Mouse (Mus musculus) heart, adult 2 months (tissue): ENCODE results near the gene Magix. TPM values are rescaled to one million over a fixed set of nuclear protein-coding genes. Genes with fewer than 3 reads are reported as not detected.

Experiments
- DNase-seq, 2 experiments: peaks; one replicate each; pipeline ENCODE4 v3.0.0; 2021
- H3K27ac ChIP-seq: fragments of 200-600 bp; 2 replicates; pipeline ENCODE4 v1.8.1; 2022
- H3K27me3 ChIP-seq: fragments of 200-500 bp; 2 replicates; pipeline ENCODE4 v1.6.1; 2012; ENCODE audit warnings: mild to moderate bottlenecking, low read length, inconsistent platforms, mixed read lengths; ENCODE audit not compliant: control insufficient read depth, insufficient read depth
- H3K36me3 ChIP-seq: fragments of 200-500 bp; 2 replicates; pipeline ENCODE4 v1.6.1; 2012; ENCODE audit warnings: low read length, inconsistent platforms; ENCODE audit not compliant: control insufficient read depth, insufficient read depth
- H3K4me1 ChIP-seq: fragments of 200-500 bp; 2 replicates; pipeline ENCODE4 v1.6.1; 2011; ENCODE audit warnings: low read length; ENCODE audit not compliant: control insufficient read depth, insufficient read depth
- H3K4me3 ChIP-seq: fragments of 200-600 bp; 2 replicates; pipeline ENCODE4 v1.8.1; 2022
- H3K79me2 ChIP-seq: fragments of 200-500 bp; replicated peaks from 2 replicates; pipeline ENCODE4 v1.6.1; 2012; ENCODE audit warnings: mild to moderate bottlenecking, inconsistent platforms, low read length, moderate library complexity, mixed read lengths; ENCODE audit not compliant: control insufficient read depth, insufficient read depth
- H3K9ac ChIP-seq: fragments of 200-500 bp; 2 replicates; pipeline ENCODE4 v1.6.1; 2012; ENCODE audit warnings: low read depth, mild to moderate bottlenecking, control low read depth, inconsistent platforms, low read length, mixed read lengths
- CTCF ChIP-seq: fragments of 200-600 bp; IDR thresholded peaks from 2 replicates; pipeline ENCODE4 v1.8.1; 2022; ENCODE audit warnings: antibody characterized with exemption, mild to moderate bottlenecking, moderate library complexity
- EP300 ChIP-seq: fragments of 200-500 bp; IDR thresholded peaks from 2 replicates; pipeline ENCODE4 v1.6.1; 2011; ENCODE audit warnings: low read depth, low read length, control low read depth; ENCODE audit not compliant: insufficient read depth
- POLR2A ChIP-seq: fragments of 200-500 bp; IDR thresholded peaks from 2 replicates; pipeline ENCODE4 v1.6.1; 2011; ENCODE audit warnings: mild to moderate bottlenecking, low read depth, low read length, control low read depth; ENCODE audit not compliant: insufficient read depth
- WGBS: fragments of 180-500 bp; shearing (Covaris S2); methylation state at CpG from one replicate; pipeline ENCODE4 v1.1.7; 2018; 5-methylcytosine and 5-hydroxymethylcytosine counted together
- intact Hi-C: fragments of 180-260 bp; cut with DNase I; formaldehyde crosslinking; loops from one replicate; pipeline ENCODE4 v1.15.1; 2025
- polyA plus RNA-seq: library from polyadenylated mRNA; depleted of rRNA; stranded (reverse); fragments of >200 nt; gene quantifications from 2 replicates; pipeline ENCODE4 v1.2.3, GENCODE M21; 2012
- total RNA-seq, 2 experiments: library from RNA; stranded (reverse); gene quantifications; 2 replicates each; pipeline ENCODE4 v1.2.3; 2021

The Magix gene
- total and polyA plus RNA-seq, 3 experiments: 23.1 to 37.5 (median 32.5) TPM

- peak; percentile 74 to 85 for DNase-seq
- peak; percentile 76 for TF ChIP-seq POLR2A
- TF ChIP-seq CTCF: no peak
- no peak for TF ChIP-seq EP300
- Histone ChIP-seq H3K27me3 (no peaks in the 10 kb centered on the region), H3K9ac (peak within 1 kb of the TSS; percentile 85), H3K27ac (peak within 1 kb of the TSS; percentile 87), H3K4me1 (peaks cover 6% of the 10 kb centered on the region), H3K79me2 (no peaks in the 10 kb centered on the region), H3K36me3 (peaks cover 13% of the 10 kb centered on the region), H3K4me3 (peak within 1 kb of the TSS; percentile 56)
- intact Hi-C loops: loop anchor here (1.0 kb wide), 1 partner anchor 8 kb away; no protein-coding TSS in a partner anchor
- WGBS: 12% methylated on average over 26 of the region's 26 CpGs
Observed at GRCm38 (mm10) chrX:7657221-7657639, 23.8 kb downstream of the Magix start, which contains the start of gene Prickle3. Prickle3 (plus strand) TSS chrX:7657260.

GRCm38 (mm10) chrX:7648671-7649304, 32.3 kb downstream of the Magix start:
- Histone ChIP-seq H3K27me3 (no peaks in the 10 kb centered on the region), H3K79me2 (no peaks in the 10 kb centered on the region), H3K27ac (peak overlapping the region; percentile 95), H3K9ac (peak overlapping the region; percentile 95), H3K4me3 (peak overlapping the region; percentile 52), H3K4me1 (peaks cover 2% of the 10 kb centered on the region), H3K36me3 (no peaks in the 10 kb centered on the region)
- peak; percentile 82 to 89 for DNase-seq
- peak; percentile 73 for TF ChIP-seq POLR2A
- no peak for TF ChIP-seq EP300
- TF ChIP-seq CTCF: peak; percentile 55
- intact Hi-C loops: loop anchor here (1.0 to 5.0 kb wide), 5 partner anchors 9 to 226 kb away; partner anchors contain the start of genes Gpkow and Prickle3
- WGBS: 13% methylated on average over 25 of the region's 25 CpGs

- H3K79me2 ChIP-seq: no peaks in the 10 kb centered on the region
- DNase-seq: peak; percentile 63 to 82
- no peak overlapping the region for H3K9ac ChIP-seq
- no peaks in the 10 kb centered on the region for H3K36me3 ChIP-seq
- 13% methylated on average over 5 of the region's 5 CpGs for WGBS
- no peak overlapping the region for H3K27ac ChIP-seq
- H3K4me3 ChIP-seq: no peak overlapping the region
- peaks cover 2% of the 10 kb centered on the region for H3K4me1 ChIP-seq
- no peaks in the 10 kb centered on the region for H3K27me3 ChIP-seq
- intact Hi-C loops: loop anchor here (5.0 kb wide), 2 partner anchors 173 to 223 kb away; no protein-coding TSS in a partner anchor
- TF ChIP-seq EP300: no peak
- TF ChIP-seq CTCF: peak; percentile 82
- no peak for TF ChIP-seq POLR2A
Observed at GRCm38 (mm10) chrX:7645349-7645748, 35.7 kb downstream of the Magix start.

GRCm38 (mm10) chrX:7640785-7641184, 40.3 kb downstream of the Magix start:
- TF ChIP-seq POLR2A: no peak
- TF ChIP-seq EP300: no peak
- no peak for TF ChIP-seq CTCF
- Histone ChIP-seq H3K4me3 (no peak overlapping the region), H3K27ac (no peak overlapping the region), H3K9ac (no peak overlapping the region), H3K36me3 (no peaks in the 10 kb centered on the region), H3K27me3 (no peaks in the 10 kb centered on the region), H3K79me2 (no peaks in the 10 kb centered on the region), H3K4me1 (no peaks in the 10 kb centered on the region; the same call in 1 of the 2 replicates)
- DNase-seq: no peak
- intact Hi-C loops: loop anchor here (5.0 kb wide), 1 partner anchor 68 kb away; the partner anchor contains the start of genes Foxp3 and Ppp1r3f
- WGBS: 29% methylated on average over 12 of the region's 12 CpGs

- DNase-seq: no peak
- intact Hi-C loops: loop anchor here (5.0 kb wide), 1 partner anchor 67 kb away; the partner anchor contains the start of genes Foxp3 and Ppp1r3f
- Histone ChIP-seq H3K36me3 (no peaks in the 10 kb centered on the region), H3K27me3 (no peaks in the 10 kb centered on the region), H3K4me1 (no peaks in the 10 kb centered on the region; the same call in 1 of the 2 replicates), H3K27ac (no peak overlapping the region), H3K79me2 (no peaks in the 10 kb centered on the region), H3K9ac (no peak overlapping the region), H3K4me3 (no peak overlapping the region)
- TF ChIP-seq CTCF (no peak), EP300 (no peak), POLR2A (no peak)
- WGBS: 21% methylated on average over 13 of the region's 13 CpGs
Observed at GRCm38 (mm10) chrX:7639536-7640325, 41.3 kb downstream of the Magix start.
